Mouse (Mus musculus): ENCODE measurements around the gene Rtel1.

DNA sequence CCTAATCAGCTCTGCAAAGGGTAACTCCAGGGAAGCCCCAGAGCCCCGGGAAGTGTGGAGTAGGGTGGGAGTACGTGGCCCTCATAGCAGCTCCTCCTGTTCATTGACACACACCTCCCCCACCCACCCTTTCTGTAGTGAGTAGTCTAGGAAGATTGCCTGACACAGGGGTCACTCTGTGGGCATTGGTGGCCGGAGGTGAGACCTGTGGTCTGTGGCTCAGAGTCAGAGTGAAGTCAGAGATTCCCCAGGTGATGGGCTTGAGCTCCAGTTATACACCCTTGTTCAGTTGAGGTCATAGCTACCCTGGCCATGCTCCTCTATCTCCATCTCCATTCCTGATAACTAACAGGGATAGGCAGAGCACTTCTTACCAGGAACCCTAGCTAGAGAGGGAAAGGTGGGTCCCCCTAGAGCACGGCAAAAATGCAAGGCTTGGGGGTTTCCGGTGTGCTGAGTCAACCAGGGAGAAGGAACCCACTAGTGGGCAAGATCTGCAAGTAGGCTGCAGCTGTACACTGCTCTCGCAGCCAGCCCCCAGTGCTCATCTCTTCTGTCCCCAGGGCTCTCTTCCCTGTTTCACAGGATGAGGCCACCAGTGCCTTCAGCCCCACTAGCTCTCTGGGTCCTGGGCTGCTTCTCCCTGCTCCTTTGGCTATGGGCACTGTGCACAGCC, 62.2 kb downstream of the Rtel1 start:
- TF ChIP-seq CTCF (IDR thresholded peaks at IDR 0.05; ENCODE audit: borderline replicate concordance, extremely low read depth, insufficient read depth, insufficient read length) (no peak), POLR2A (IDR thresholded peaks at IDR 0.05; ENCODE audit: borderline replicate concordance, extremely low read depth, insufficient read depth, insufficient read length, poor library complexity, severe bottlenecking) (no peak)
